Mouse (Mus musculus) embryonic facial prominence, embryonic 12.5 days (tissue): ENCODE measurements around the gene Snu13. TPM values are rescaled to one million over a fixed set of nuclear protein-coding genes. Genes with fewer than 3 reads are reported as not detected.

Experiments
- ATAC-seq: fragments of 200-750 bp; cut with Nextera tagmentation; 2 replicates; pipeline ENCODE4 v1.8.0; 2017; ENCODE audit not compliant: insufficient number of reproducible peaks, insufficient read depth, low FRiP score, low TSS enrichment
- H3K27ac ChIP-seq: fragments of 300-500 bp; sonication (generic); 2 replicates; pipeline ENCODE4 v1.5.1; 2016; ENCODE audit warnings: mild to moderate bottlenecking
- H3K27me3 ChIP-seq: fragments of 300-500 bp; sonication (generic); 2 replicates; pipeline ENCODE4 v1.6.1; 2016; ENCODE audit warnings: mild to moderate bottlenecking, moderate library complexity
- H3K36me3 ChIP-seq: fragments of 300-500 bp; sonication (generic); 2 replicates; pipeline ENCODE4 v1.6.1; 2016; ENCODE audit warnings: mild to moderate bottlenecking
- H3K4me1 ChIP-seq: fragments of 300-500 bp; sonication (generic); 2 replicates; pipeline ENCODE4 v1.6.1; 2016
- H3K4me2 ChIP-seq: fragments of 300-500 bp; sonication (generic); replicated peaks from 2 replicates; pipeline ENCODE4 v1.6.1; 2016; ENCODE audit warnings: mild to moderate bottlenecking, moderate library complexity
- H3K4me3 ChIP-seq: fragments of 300-500 bp; sonication (generic); 2 replicates; pipeline ENCODE4 v1.5.1; 2016; ENCODE audit warnings: mild to moderate bottlenecking
- H3K9ac ChIP-seq: fragments of 300-500 bp; sonication (generic); 2 replicates; pipeline ENCODE4 v1.6.1; 2016; ENCODE audit warnings: mild to moderate bottlenecking, moderate library complexity
- H3K9me3 ChIP-seq: fragments of 300-500 bp; sonication (generic); 2 replicates; pipeline ENCODE4 v1.6.1; 2016; ENCODE audit warnings: mild to moderate bottlenecking, moderate library complexity
- WGBS: fragments of 180-500 bp; shearing (Covaris S2); methylation state at CpG from one replicate; pipeline ENCODE4 v1.1.7; 2016; 5-methylcytosine and 5-hydroxymethylcytosine counted together
- polyA plus RNA-seq: library from polyadenylated mRNA; unstranded; fragments of >200 nt; fragmentation: Nextera tagmentation; extraction: Ambion mirVana; gene quantifications from 2 replicates; pipeline ENCODE4 v1.2.1, GENCODE M21; 2016

The Snu13 gene
- polyA plus RNA-seq, 1 experiment from 2014 or later: 260 TPM

GRCm38 (mm10) chr15:82022535-82023088 lies 24.8 kb downstream of the Snu13 start:
- H3K36me3 ChIP-seq: peaks cover 66% of the 10 kb centered on the region
- no peak overlapping the region for H3K27ac ChIP-seq
- no peak overlapping the region for H3K4me3 ChIP-seq
- H3K9me3 ChIP-seq: no peaks in the 10 kb centered on the region
- H3K4me2 ChIP-seq: no peak overlapping the region
- H3K9ac ChIP-seq: no peak overlapping the region
- H3K27me3 ChIP-seq: no peaks in the 10 kb centered on the region
- no peaks in the 10 kb centered on the region for H3K4me1 ChIP-seq
- WGBS: 90% methylated on average over 13 of the region's 13 CpGs
- no peak for ATAC-seq

- 84% methylated on average over 3 of the region's 3 CpGs for WGBS
- no peaks in the 10 kb centered on the region for H3K27me3 ChIP-seq
- peaks cover 8% of the 10 kb centered on the region for H3K4me1 ChIP-seq
- H3K36me3 ChIP-seq: peaks cover 35% of the 10 kb centered on the region
- H3K4me3 ChIP-seq: no peak overlapping the region
- H3K4me2 ChIP-seq: no peak overlapping the region
- H3K27ac ChIP-seq: no peak overlapping the region
- no peak for ATAC-seq
- H3K9ac ChIP-seq: no peak overlapping the region
- no peaks in the 10 kb centered on the region for H3K9me3 ChIP-seq
These were observed 28.1 kb downstream of the Snu13 start for GRCm38 (mm10) chr15:82019288-82019687.

GRCm38 (mm10) chr15:82017461-82017860 lies 29.9 kb downstream of the Snu13 start:
- Histone ChIP-seq H3K9ac (no peak overlapping the region), H3K9me3 (no peaks in the 10 kb centered on the region), H3K27me3 (no peaks in the 10 kb centered on the region), H3K27ac (no peak overlapping the region), H3K4me3 (no peak overlapping the region), H3K4me2 (no peak overlapping the region), H3K4me1 (peaks cover 14% of the 10 kb centered on the region), H3K36me3 (peaks cover 17% of the 10 kb centered on the region; the same call in 1 of the 2 replicates)
- no peak for ATAC-seq
- 76% methylated on average over 4 of the region's 4 CpGs for WGBS

- Histone ChIP-seq H3K4me3 (peak overlapping the region; percentile 92), H3K4me2 (peak overlapping the region; percentile 93), H3K27me3 (no peaks in the 10 kb centered on the region), H3K36me3 (peaks cover 12% of the 10 kb centered on the region; the same call in 1 of the 2 replicates), H3K9me3 (no peaks in the 10 kb centered on the region), H3K27ac (peak overlapping the region; percentile 55; the same call in 1 of the 2 replicates), H3K4me1 (peaks cover 14% of the 10 kb centered on the region), H3K9ac (peak overlapping the region; percentile 67)
- 17% methylated on average over 6 of the region's 6 CpGs for WGBS
- ATAC-seq: no peak
These were observed 30.6 kb downstream of the Snu13 start for GRCm38 (mm10) chr15:82016830-82017229.

GRCm38 (mm10) chr15:82016101-82016808 lies 31.1 kb downstream of the Snu13 start:
- peak; percentile 94 for ATAC-seq
- Histone ChIP-seq H3K4me3 (peak overlapping the region; percentile 92), H3K4me2 (peak overlapping the region; percentile 93), H3K9ac (peak overlapping the region; percentile 84), H3K4me1 (peaks cover 14% of the 10 kb centered on the region), H3K9me3 (no peaks in the 10 kb centered on the region), H3K36me3 (peaks cover 10% of the 10 kb centered on the region; the same call in 1 of the 2 replicates), H3K27me3 (no peaks in the 10 kb centered on the region), H3K27ac (peak overlapping the region; percentile 74)
- WGBS: under 1% methylated on average over 53 of the region's 53 CpGs

- peaks cover 10% of the 10 kb centered on the region; the same call in 1 of the 2 replicates for H3K36me3 ChIP-seq
- under 1% methylated on average over 39 of the region's 39 CpGs for WGBS
- H3K4me3 ChIP-seq: peak overlapping the region; percentile 92
- H3K9me3 ChIP-seq: no peaks in the 10 kb centered on the region
- peak overlapping the region; percentile 93 for H3K4me2 ChIP-seq
- H3K4me1 ChIP-seq: peaks cover 14% of the 10 kb centered on the region
- peak; percentile 75 for ATAC-seq
- no peaks in the 10 kb centered on the region for H3K27me3 ChIP-seq
- H3K9ac ChIP-seq: peak overlapping the region; percentile 84
- peak overlapping the region; percentile 74 for H3K27ac ChIP-seq
These were observed 31.9 kb downstream of the Snu13 start for GRCm38 (mm10) chr15:82015392-82016100.

- ATAC-seq: no peak
- 14% methylated on average over 9 of the region's 9 CpGs for WGBS
- Histone ChIP-seq H3K4me1 (peaks cover 14% of the 10 kb centered on the region), H3K27me3 (no peaks in the 10 kb centered on the region), H3K9me3 (no peaks in the 10 kb centered on the region), H3K9ac (peak overlapping the region; percentile 84), H3K36me3 (peaks cover 5% of the 10 kb centered on the region; the same call in 1 of the 2 replicates), H3K4me2 (peak overlapping the region; percentile 93), H3K27ac (0 out of 2 replicates have a peak overlapping the region, but pooled peaks have one; percentile 74), H3K4me3 (peak overlapping the region; percentile 92)
These were observed 32.5 kb downstream of the Snu13 start for GRCm38 (mm10) chr15:82014745-82015391.

DNA sequence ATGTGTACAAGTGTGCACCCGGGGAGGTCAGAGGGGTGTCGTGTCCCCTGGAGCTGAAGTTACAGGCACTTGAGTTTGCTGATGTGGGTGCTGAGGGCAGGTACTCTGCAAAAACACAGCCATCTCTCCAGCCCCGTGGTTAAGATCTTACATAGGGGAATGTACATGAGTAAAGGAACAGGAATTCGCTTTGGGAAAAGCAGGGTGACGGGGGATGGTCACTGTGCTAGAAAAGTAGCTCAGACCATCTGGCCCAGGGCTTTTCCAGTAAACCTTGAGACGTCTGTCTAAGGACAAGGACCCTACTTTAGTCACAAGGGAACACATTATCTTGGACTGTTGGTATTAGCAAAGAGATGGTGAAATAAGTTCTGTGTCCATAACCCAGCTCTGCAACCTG lies 35.5 kb downstream of the Snu13 start:
- Histone ChIP-seq H3K9ac (no peak overlapping the region), H3K27me3 (no peaks in the 10 kb centered on the region), H3K9me3 (no peaks in the 10 kb centered on the region), H3K4me3 (no peak overlapping the region), H3K4me2 (no peak overlapping the region), H3K27ac (no peak overlapping the region), H3K4me1 (peaks cover 14% of the 10 kb centered on the region), H3K36me3 (no peaks in the 10 kb centered on the region)
- 79% methylated on average over 6 of the region's 6 CpGs for WGBS
- ATAC-seq: no peak

DNA sequence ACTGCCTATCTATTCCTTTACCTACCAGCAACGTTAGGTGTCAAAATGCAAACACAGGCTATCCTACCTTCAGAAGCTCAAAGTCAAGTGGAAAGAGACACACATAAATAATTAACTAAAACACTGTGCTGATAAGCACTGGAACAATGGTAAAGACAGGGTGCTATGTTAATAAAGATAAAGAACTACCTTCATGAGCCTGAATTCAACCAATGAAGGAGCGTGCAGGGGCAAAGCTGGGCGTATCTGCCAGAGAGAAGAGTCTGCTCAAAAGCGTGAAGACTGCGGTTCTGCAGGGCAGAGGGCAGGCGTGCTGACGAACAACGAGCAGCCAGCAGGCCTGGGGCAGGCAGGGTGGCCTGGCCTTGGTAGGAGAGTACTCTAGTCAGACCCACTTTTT lies 43.1 kb downstream of the Snu13 start:
- no peak overlapping the region for H3K27ac ChIP-seq
- H3K9me3 ChIP-seq: no peaks in the 10 kb centered on the region
- peaks cover 23% of the 10 kb centered on the region; the same call in 1 of the 2 replicates for H3K36me3 ChIP-seq
- H3K4me2 ChIP-seq: no peak overlapping the region
- H3K4me3 ChIP-seq: no peak overlapping the region
- WGBS: 90% methylated on average over 8 of the region's 8 CpGs
- no peaks in the 10 kb centered on the region for H3K27me3 ChIP-seq
- H3K9ac ChIP-seq: no peak overlapping the region
- ATAC-seq: no peak
- no peaks in the 10 kb centered on the region for H3K4me1 ChIP-seq

GRCm38 (mm10) chr15:81993992-81994391 lies 53.4 kb downstream of the Snu13 start:
- Histone ChIP-seq H3K36me3 (peaks cover 52% of the 10 kb centered on the region), H3K4me3 (no peak overlapping the region), H3K4me1 (no peaks in the 10 kb centered on the region), H3K27ac (no peak overlapping the region), H3K9ac (no peak overlapping the region), H3K27me3 (no peaks in the 10 kb centered on the region), H3K9me3 (no peaks in the 10 kb centered on the region), H3K4me2 (no peak overlapping the region)
- WGBS: 91% methylated on average over 6 of the region's 6 CpGs
- ATAC-seq: no peak

DNA sequence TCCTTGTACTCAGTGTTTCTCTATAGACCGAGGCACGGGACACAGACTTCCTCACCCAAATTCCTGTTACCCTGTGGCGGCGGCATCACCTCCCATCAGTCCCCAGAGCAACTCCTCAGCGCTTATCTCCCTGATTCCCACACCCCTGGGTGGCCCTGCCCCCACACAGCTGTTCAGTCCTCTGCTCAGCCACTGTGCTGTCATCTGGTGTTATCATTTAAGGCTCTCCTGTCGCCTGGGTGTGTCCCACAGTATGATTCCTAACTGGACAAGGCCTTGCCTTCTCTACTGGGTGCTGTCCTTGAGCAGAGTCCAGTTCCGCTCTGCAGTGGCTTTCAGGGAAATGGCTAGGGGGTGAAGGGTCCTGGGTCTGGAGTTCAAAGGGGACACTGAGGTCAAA lies 56.8 kb downstream of the Snu13 start:
- no peaks in the 10 kb centered on the region for H3K27me3 ChIP-seq
- H3K4me3 ChIP-seq: no peak overlapping the region
- no peak overlapping the region for H3K4me2 ChIP-seq
- H3K9ac ChIP-seq: no peak overlapping the region
- no peak for ATAC-seq
- no peak overlapping the region for H3K27ac ChIP-seq
- 58% methylated on average over 7 of the region's 7 CpGs for WGBS
- no peaks in the 10 kb centered on the region for H3K4me1 ChIP-seq
- H3K9me3 ChIP-seq: no peaks in the 10 kb centered on the region
- peaks cover 26% of the 10 kb centered on the region for H3K36me3 ChIP-seq
